8 mouse cellular contexts compared by ENCODE assay signal in the genomic region with DNA sequence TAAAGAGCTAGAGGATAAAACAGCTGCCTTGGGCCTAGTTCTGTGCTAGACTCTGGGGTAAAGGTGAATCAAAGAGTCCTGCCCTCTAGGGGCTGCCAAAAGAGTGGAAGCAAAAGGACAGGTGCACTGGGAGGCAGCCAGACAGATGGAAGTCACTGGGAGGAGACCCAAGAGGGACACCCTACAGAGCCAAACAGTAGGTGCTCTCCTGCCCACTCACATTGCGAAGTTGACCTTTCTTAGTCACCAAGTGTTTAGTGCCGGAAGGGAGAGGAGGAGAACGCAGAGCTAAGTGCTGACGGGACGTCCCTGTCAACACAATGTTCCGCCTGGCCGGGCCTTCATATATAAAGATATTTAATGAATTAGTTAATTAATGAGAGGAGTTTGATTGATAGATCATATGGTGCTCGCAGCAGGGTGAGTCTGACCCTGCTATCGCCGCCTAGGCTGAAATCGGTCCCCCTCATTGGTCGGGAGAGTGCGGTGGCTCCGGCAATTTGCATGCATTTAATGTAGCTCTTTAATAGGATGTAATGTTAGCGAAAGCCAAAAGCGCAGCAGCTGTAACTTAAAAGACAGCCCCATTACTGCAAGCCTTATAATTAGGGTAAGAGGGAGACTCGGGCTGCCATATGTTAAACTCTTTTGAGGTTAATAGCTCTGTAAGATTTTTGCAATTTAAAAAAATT.
DNase-seq lines count a peak whose midpoint lies in the region; ATAC-seq and TF ChIP-seq lines count a peak whose summit lies in the region.

No protein-coding gene starts in this region.

- peak; percentile 35 for DNase-seq in kidney, postnatal 0 days (ENCODE audit: low spot score)
- DNase-seq in kidney, postnatal 10 days, result no peak
- DNase-seq in forebrain, embryonic 10.5 days (ENCODE audit: extremely low spot score, low spot score), result peak; percentile 43
- no peak for DNase-seq in layer of hippocampus, postnatal 10 days (ENCODE audit: low spot score in 2 of 2)
- no peak for DNase-seq in B cell, adult 2 months
- no peak for DNase-seq in left cerebral cortex, adult 8-10 months (ENCODE audit: low spot score in 2 of 2)

- H3K4me2 ChIP-seq in kidney, postnatal 0 days (ENCODE audit: low read length), result peak overlapping the region; percentile 58
- H3K4me2 ChIP-seq in intestine, postnatal 0 days (replicated peaks; ENCODE audit: low read depth), result peak overlapping the region; percentile 46
- peak overlapping the region; percentile 68 for H3K4me2 ChIP-seq in neural tube, embryonic 15.5 days

- ATAC-seq in kidney, postnatal 0 days (replicated peaks; ENCODE audit: low FRiP score, low read depth), result no peak; the same call in 1 of the 2 replicates
- ATAC-seq in intestine, postnatal 0 days, result no peak
- peak; percentile 47; the same call in 1 of the 2 replicates for ATAC-seq in neural tube, embryonic 15.5 days (ENCODE audit: low FRiP score)

- no peaks in the 10 kb centered on the region for H3K36me3 ChIP-seq in kidney, postnatal 0 days (ENCODE audit: insufficient read depth, low read length)
- no peaks in the 10 kb centered on the region for H3K36me3 ChIP-seq in forebrain, embryonic 10.5 days (replicated peaks)
- H3K36me3 ChIP-seq in intestine, postnatal 0 days (ENCODE audit: control insufficient read depth, insufficient read depth), result no peaks in the 10 kb centered on the region
- H3K36me3 ChIP-seq in neural tube, embryonic 15.5 days, result no peaks in the 10 kb centered on the region

- 0 out of 2 replicates have a peak, but pooled peaks cover 3% of the 10 kb centered on the region for H3K27me3 ChIP-seq in kidney, postnatal 0 days (ENCODE audit: insufficient read depth, low read length)
- peaks cover 93% of the 10 kb centered on the region for H3K27me3 ChIP-seq in forebrain, embryonic 10.5 days (ENCODE audit: poor library complexity, severe bottlenecking)
- H3K27me3 ChIP-seq in intestine, postnatal 0 days (replicated peaks; ENCODE audit: control insufficient read depth, insufficient read depth, low read length), result 0 out of 2 replicates have a peak, but pooled peaks cover 12% of the 10 kb centered on the region
- H3K27me3 ChIP-seq in neural tube, embryonic 15.5 days (replicated peaks), result peaks cover 27% of the 10 kb centered on the region

- H3K4me1 ChIP-seq in kidney, postnatal 0 days (replicated peaks; ENCODE audit: insufficient read depth, low read length), result peaks cover 7% of the 10 kb centered on the region
- peaks cover 43% of the 10 kb centered on the region for H3K4me1 ChIP-seq in forebrain, embryonic 10.5 days
- H3K4me1 ChIP-seq in intestine, postnatal 0 days (replicated peaks; ENCODE audit: control insufficient read depth, insufficient read depth, low read length), result no peaks in the 10 kb centered on the region
- H3K4me1 ChIP-seq in neural tube, embryonic 15.5 days, result peaks cover 28% of the 10 kb centered on the region

- no peak overlapping the region for H3K27ac ChIP-seq in kidney, postnatal 0 days
- no peak overlapping the region for H3K27ac ChIP-seq in forebrain, embryonic 10.5 days
- H3K27ac ChIP-seq in intestine, postnatal 0 days (ENCODE audit: low read depth, low read length), result no peak overlapping the region
- no peak overlapping the region for H3K27ac ChIP-seq in neural tube, embryonic 15.5 days (replicated peaks)

- peak; percentile 31; the same call in 1 of the 2 replicates for TF ChIP-seq CTCF in kidney, postnatal 0 days (IDR thresholded peaks at IDR 0.05; ENCODE audit: low read depth)
- peak; percentile 16; the same call in 1 of the 2 replicates for TF ChIP-seq CTCF in intestine, postnatal 0 days (IDR thresholded peaks at IDR 0.05; ENCODE audit: low read depth)

- H3K9ac ChIP-seq in kidney, postnatal 0 days (ENCODE audit: low read depth, low read length), result no peak overlapping the region
- H3K9ac ChIP-seq in intestine, postnatal 0 days (ENCODE audit: low read depth, low read length), result no peak overlapping the region
- peak overlapping the region; percentile 17; the same call in 1 of the 2 replicates for H3K9ac ChIP-seq in neural tube, embryonic 15.5 days (replicated peaks)

- WGBS in kidney, postnatal 0 days, result 19% methylated on average over 17 of the region's 17 CpGs
- WGBS in forebrain, embryonic 10.5 days, result 7% methylated on average over 17 of the region's 17 CpGs
- 45% methylated on average over 17 of the region's 17 CpGs for WGBS in intestine, postnatal 0 days
- WGBS in neural tube, embryonic 15.5 days, result 8% methylated on average over 17 of the region's 17 CpGs

- H3K9me3 ChIP-seq in kidney, postnatal 0 days (replicated peaks; ENCODE audit: low read length), result no peaks in the 10 kb centered on the region
- no peaks in the 10 kb centered on the region for H3K9me3 ChIP-seq in forebrain, embryonic 10.5 days
- no peaks in the 10 kb centered on the region for H3K9me3 ChIP-seq in intestine, postnatal 0 days (ENCODE audit: control insufficient read depth)
- no peaks in the 10 kb centered on the region for H3K9me3 ChIP-seq in neural tube, embryonic 15.5 days (replicated peaks)

- H3K4me3 ChIP-seq in kidney, postnatal 0 days (replicated peaks; ENCODE audit: low read depth, low read length), result peak overlapping the region; percentile 24; the same call in 1 of the 2 replicates
- peak overlapping the region; percentile 48 for H3K4me3 ChIP-seq in forebrain, embryonic 10.5 days
- peak overlapping the region; percentile 9; the same call in 1 of the 2 replicates for H3K4me3 ChIP-seq in intestine, postnatal 0 days (ENCODE audit: low read depth, low read length)
- peak overlapping the region; percentile 31 for H3K4me3 ChIP-seq in neural tube, embryonic 15.5 days (replicated peaks)

Comparison
In these comparisons a context has a peak if more than half of its experiments do, and no peak if none do; other contexts are left out.
1. DNase-seq: peak in kidney, postnatal 0 days (single experiment) and forebrain, embryonic 10.5 days (single experiment); none in kidney, postnatal 10 days (single experiment), layer of hippocampus, postnatal 10 days (0 of 2), B cell, adult 2 months (0 of 2) and left cerebral cortex, adult 8-10 months (0 of 2).
2. Peak in every context shown above with its lines, with median percentiles within 50 percentile points of each other: H3K4me2 ChIP-seq and H3K4me3 ChIP-seq.